Mouse (Mus musculus) forebrain, embryonic 14.5 days (tissue): ENCODE data around the gene Nrros. TPM values are rescaled to one million over a fixed set of nuclear protein-coding genes. Genes with fewer than 3 reads are reported as not detected.

Experiments used
- ATAC-seq: fragments of 200-750 bp; cut with Nextera tagmentation; 2 replicates; pipeline ENCODE4 v1.8.0; 2017; ENCODE audit warnings: mild to moderate bottlenecking, moderate library complexity
- DNase-seq: peaks from one replicate; pipeline ENCODE4 v3.0.0-alpha.2; 2015; ENCODE audit warnings: low spot score
- H3K27ac ChIP-seq: fragments of 300-500 bp; sonication (generic); 2 replicates; pipeline ENCODE4 v1.5.1; 2014; ENCODE audit warnings: low read depth, mild to moderate bottlenecking, control low read depth, low read length, moderate library complexity
- H3K27me3 ChIP-seq: fragments of 300-500 bp; sonication (generic); replicated peaks from 2 replicates; pipeline ENCODE4 v1.6.1; 2014; ENCODE audit warnings: low read length, control low read depth, mixed read lengths; ENCODE audit not compliant: control insufficient read depth, insufficient read depth
- H3K36me3 ChIP-seq: fragments of 300-500 bp; sonication (generic); 2 replicates; pipeline ENCODE4 v1.6.1; 2014; ENCODE audit warnings: low read length, control low read depth; ENCODE audit not compliant: control insufficient read depth, insufficient read depth
- H3K4me1 ChIP-seq: fragments of 300-500 bp; sonication (generic); 2 replicates; pipeline ENCODE4 v1.6.1; 2014; ENCODE audit warnings: antibody characterized with exemption, low read length, control low read depth; ENCODE audit not compliant: control insufficient read depth, insufficient read depth
- H3K4me2 ChIP-seq: fragments of 300-500 bp; sonication (generic); 2 replicates; pipeline ENCODE4 v1.6.1; 2014; ENCODE audit warnings: mild to moderate bottlenecking, control low read depth, low read length
- H3K4me3 ChIP-seq: fragments of 300-500 bp; sonication (generic); 2 replicates; pipeline ENCODE4 v1.5.1; 2014; ENCODE audit warnings: low read depth, low read length, control low read depth
- H3K9ac ChIP-seq: fragments of 300-500 bp; sonication (generic); 2 replicates; pipeline ENCODE4 v1.6.1; 2014; ENCODE audit warnings: mild to moderate bottlenecking, low read length, control low read depth, moderate library complexity
- H3K9me3 ChIP-seq: fragments of 300-500 bp; sonication (generic); replicated peaks from 2 replicates; pipeline ENCODE4 v1.6.1; 2016; ENCODE audit warnings: low read length, control low read depth, mixed read lengths; ENCODE audit not compliant: control insufficient read depth
- WGBS: fragments of 180-500 bp; shearing (Covaris S2); extraction: QIAGEN DNeasy Blood & Tissue Kit; methylation state at CpG from one replicate; pipeline ENCODE4 v1.1.7; 2014; 5-methylcytosine and 5-hydroxymethylcytosine counted together
- polyA plus RNA-seq: library from polyadenylated mRNA; unstranded; fragments of >200 nt; fragmentation: Nextera tagmentation; extraction: Ambion mirVana; gene quantifications from 2 replicates; pipeline ENCODE4 v1.2.1, GENCODE M21; 2014

The Nrros gene
- polyA plus RNA-seq, 1 experiment from 2014 or later = 7.9 TPM

- Histone ChIP-seq H3K36me3 (no peaks in the 10 kb centered on the region), H3K4me2 (no peak overlapping the region), H3K4me3 (no peak overlapping the region), H3K9ac (no peak overlapping the region), H3K27me3 (no peaks in the 10 kb centered on the region), H3K27ac (peak overlapping the region; percentile 36; the same call in 1 of the 2 replicates), H3K4me1 (no peaks in the 10 kb centered on the region), H3K9me3 (no peaks in the 10 kb centered on the region)
- 76% methylated on average over 13 of the region's 13 CpGs for WGBS
- ATAC-seq (peak; percentile 42; the same call in 1 of the 2 replicates), DNase-seq (peak; percentile 42)
Observed at GRCm38 (mm10) chr16:32154437-32154836, 11.0 kb downstream of the Nrros start.

GRCm38 (mm10) chr16:32153976-32154375 lies 11.4 kb downstream of the Nrros start:
- Histone ChIP-seq H3K27ac (peak overlapping the region; percentile 36; the same call in 1 of the 2 replicates), H3K9ac (no peak overlapping the region), H3K4me3 (no peak overlapping the region), H3K4me1 (no peaks in the 10 kb centered on the region), H3K36me3 (no peaks in the 10 kb centered on the region), H3K27me3 (no peaks in the 10 kb centered on the region), H3K9me3 (no peaks in the 10 kb centered on the region), H3K4me2 (no peak overlapping the region)
- WGBS = 80% methylated on average over 1 of the region's 1 CpGs
- ATAC-seq (no peak), DNase-seq (no peak)

- 67% methylated on average over 11 of the region's 13 CpGs for WGBS
- no peak overlapping the region for H3K9ac ChIP-seq
- H3K27ac ChIP-seq = no peak overlapping the region
- H3K4me3 ChIP-seq = no peak overlapping the region
- H3K4me1 ChIP-seq = no peaks in the 10 kb centered on the region
- no peak overlapping the region for H3K4me2 ChIP-seq
- H3K9me3 ChIP-seq = no peaks in the 10 kb centered on the region
- DNase-seq = peak; percentile 18
- no peak for ATAC-seq
- H3K36me3 ChIP-seq = no peaks in the 10 kb centered on the region
- no peaks in the 10 kb centered on the region for H3K27me3 ChIP-seq
Observed at GRCm38 (mm10) chr16:32147589-32148207, 17.7 kb downstream of the Nrros start.

GRCm38 (mm10) chr16:32144592-32144991 lies 20.8 kb downstream of the Nrros start:
- no peak for DNase-seq
- no peaks in the 10 kb centered on the region for H3K4me1 ChIP-seq
- no peak overlapping the region for H3K9ac ChIP-seq
- H3K4me3 ChIP-seq = no peak overlapping the region
- H3K9me3 ChIP-seq = no peaks in the 10 kb centered on the region
- WGBS = 93% methylated on average over 17 of the region's 17 CpGs
- H3K27me3 ChIP-seq = no peaks in the 10 kb centered on the region
- no peak overlapping the region for H3K27ac ChIP-seq
- ATAC-seq = no peak
- no peak overlapping the region for H3K4me2 ChIP-seq
- no peaks in the 10 kb centered on the region for H3K36me3 ChIP-seq

GRCm38 (mm10) chr16:32143766-32144165 lies 21.6 kb downstream of the Nrros start:
- no peak for DNase-seq
- 95% methylated on average over 15 of the region's 15 CpGs for WGBS
- H3K4me3 ChIP-seq = no peak overlapping the region
- ATAC-seq = no peak
- H3K9ac ChIP-seq = no peak overlapping the region
- no peak overlapping the region for H3K27ac ChIP-seq
- H3K9me3 ChIP-seq = no peaks in the 10 kb centered on the region
- no peaks in the 10 kb centered on the region for H3K36me3 ChIP-seq
- H3K4me1 ChIP-seq = no peaks in the 10 kb centered on the region
- no peak overlapping the region for H3K4me2 ChIP-seq
- no peaks in the 10 kb centered on the region for H3K27me3 ChIP-seq

- H3K4me3 ChIP-seq = no peak overlapping the region
- H3K9ac ChIP-seq = no peak overlapping the region
- DNase-seq = no peak
- ATAC-seq = no peak
- no peaks in the 10 kb centered on the region for H3K36me3 ChIP-seq
- WGBS = 100% methylated on average over 1 of the region's 1 CpGs
- no peak overlapping the region for H3K4me2 ChIP-seq
- no peaks in the 10 kb centered on the region for H3K9me3 ChIP-seq
- no peak overlapping the region for H3K27ac ChIP-seq
- H3K4me1 ChIP-seq = no peaks in the 10 kb centered on the region
- H3K27me3 ChIP-seq = no peaks in the 10 kb centered on the region
Observed at GRCm38 (mm10) chr16:32138954-32139353, 26.4 kb downstream of the Nrros start.

GRCm38 (mm10) chr16:32135842-32136357 lies 29.5 kb downstream of the Nrros start:
- H3K9me3 ChIP-seq = no peaks in the 10 kb centered on the region
- DNase-seq = no peak

GRCm38 (mm10) chr16:32133148-32133547 lies 32.2 kb downstream of the Nrros start:
- Histone ChIP-seq H3K9me3 (no peaks in the 10 kb centered on the region), H3K4me2 (no peak overlapping the region), H3K27me3 (no peaks in the 10 kb centered on the region), H3K36me3 (no peaks in the 10 kb centered on the region), H3K4me1 (no peaks in the 10 kb centered on the region), H3K4me3 (no peak overlapping the region), H3K27ac (no peak overlapping the region), H3K9ac (no peak overlapping the region)
- ATAC-seq (no peak), DNase-seq (no peak)
- WGBS = 88% methylated on average over 3 of the region's 3 CpGs

More at GRCm38 (mm10) chr16:32135842-32136357, 29.5 kb downstream of the Nrros start:
- Histone ChIP-seq H3K4me2 (no peak overlapping the region), H3K36me3 (no peaks in the 10 kb centered on the region), H3K4me3 (no peak overlapping the region), H3K27me3 (no peaks in the 10 kb centered on the region), H3K27ac (no peak overlapping the region), H3K9ac (no peak overlapping the region), H3K4me1 (no peaks in the 10 kb centered on the region)
- WGBS = 82% methylated on average over 7 of the region's 7 CpGs
- no peak for ATAC-seq

GRCm38 (mm10) chr16:32130190-32130826 lies 35.1 kb downstream of the Nrros start:
- Histone ChIP-seq H3K36me3 (no peaks in the 10 kb centered on the region), H3K4me1 (no peaks in the 10 kb centered on the region), H3K27ac (no peak overlapping the region), H3K9me3 (no peaks in the 10 kb centered on the region), H3K27me3 (no peaks in the 10 kb centered on the region), H3K4me2 (no peak overlapping the region), H3K9ac (no peak overlapping the region), H3K4me3 (no peak overlapping the region)
- ATAC-seq (no peak), DNase-seq (no peak)
- WGBS = 82% methylated on average over 16 of the region's 16 CpGs
